Mouse (Mus musculus) embryo, embryonic 9.5 days (tissue): ENCODE measurements around the gene A26c2.

Experiments used
- DNase-seq: peaks from one replicate; pipeline ENCODE4 v3.0.0-alpha.2; 2017; ENCODE audit errors: extremely low spot score

Gene A26c2

DNA sequence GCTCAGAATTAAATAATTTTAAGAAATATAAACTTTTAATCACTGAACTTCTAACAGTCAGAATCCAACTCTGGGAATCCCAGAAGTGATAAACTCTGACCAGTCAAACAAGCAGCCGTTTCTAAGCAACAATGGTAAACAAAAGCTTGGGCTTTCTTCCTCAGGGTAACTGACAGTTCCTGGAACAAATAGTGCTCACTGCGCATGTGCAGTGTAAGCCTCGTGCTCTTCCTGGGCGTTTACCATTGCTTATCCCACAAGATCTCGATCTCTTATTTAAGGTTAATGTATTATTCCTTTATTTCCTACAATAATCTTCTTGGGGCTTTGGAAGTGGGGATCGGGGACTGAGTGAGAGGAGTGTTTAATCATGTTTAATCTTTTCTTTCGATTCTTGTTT lies at the start of gene A26c2:
TSS of gene A26c2 (minus strand) at position 101 of the 400 bp plus-strand sequence.
- DNase-seq, result no peak

DNA sequence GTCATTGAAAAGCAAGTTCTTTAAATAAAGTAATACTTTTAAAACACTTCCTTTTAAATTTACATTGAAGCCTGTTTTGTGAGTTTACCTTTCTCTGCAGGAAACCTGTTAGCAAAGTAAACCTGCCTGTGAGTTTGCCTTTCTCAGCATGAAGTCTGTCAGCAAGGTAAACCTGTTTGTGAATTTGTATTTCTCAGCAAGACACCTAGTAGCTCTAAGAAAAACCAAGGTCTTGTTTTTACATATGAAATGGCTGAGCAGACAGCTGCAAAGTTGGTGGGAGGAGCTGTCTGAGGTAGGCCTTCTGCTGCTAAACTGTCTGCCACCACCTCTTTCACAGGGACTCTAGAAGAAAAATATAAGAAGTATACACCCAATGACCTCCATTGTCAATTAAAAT lies 28.0 kb upstream of the A26c2 start:
- no peak for DNase-seq
